Mouse (Mus musculus) MEL (cell line): ENCODE measurements at regions not wholly inside any gene's neighbourhood (a gene's known extent, or its start where the extent isn't known, plus 50 kb on each side); places are given as distances from the start of the nearest gene placed in this dataset.

Source experiments
- DNase-seq: peaks from one replicate; pipeline ENCODE4 v3.0.0; 2011; ENCODE audit warnings: low read depth, low spot score
- H3K27ac ChIP-seq: 2 replicates; pipeline ENCODE4 v1.5.1; 2012; ENCODE audit warnings: low read depth, mild to moderate bottlenecking, control low read depth, low read length, moderate library complexity; ENCODE audit not compliant: control insufficient read depth
- H3K27me3 ChIP-seq, 2 experiments: fragments of 150-350 bp in 1 of 2; sonication (generic) in 1 of 2; 2 replicates each; pipeline ENCODE4 v1.6.1; 2012; ENCODE audit warnings: low read length in 2 of 2, mild to moderate bottlenecking in 2 of 2, improper control_type of control experiment in 1 of 2, moderate library complexity in 1 of 2; ENCODE audit not compliant: insufficient read depth in 2 of 2, control insufficient read depth in 1 of 2
- H3K36me3 ChIP-seq, 2 experiments: 2 replicates each; pipeline ENCODE4 v1.6.1; 2012 to 2014; ENCODE audit warnings: low read length in 2 of 2, improper control_type of control experiment in 1 of 2, inconsistent platforms in 1 of 2, mild to moderate bottlenecking in 1 of 2; ENCODE audit not compliant: insufficient read depth in 2 of 2, control insufficient read depth in 1 of 2
- H3K4me1 ChIP-seq, 2 experiments: fragments of 150-350 bp in 1 of 2; sonication (generic) in 1 of 2; 2 replicates each; pipeline ENCODE4 v1.6.1; 2012; ENCODE audit warnings: low read length in 2 of 2, improper control_type of control experiment in 1 of 2, mild to moderate bottlenecking in 1 of 2; ENCODE audit not compliant: insufficient read depth in 2 of 2, control insufficient read depth in 1 of 2
- H3K4me3 ChIP-seq, 2 experiments: fragments of 150-350 bp in 1 of 2; sonication (generic) in 1 of 2; 2 replicates each; pipeline ENCODE4 v1.5.1; 2012; ENCODE audit warnings: low read depth in 2 of 2, low read length in 2 of 2, mild to moderate bottlenecking in 2 of 2, moderate library complexity in 2 of 2, control low read depth in 1 of 2, improper control_type of control experiment in 1 of 2; ENCODE audit not compliant: control insufficient read depth in 1 of 2, insufficient read depth in 1 of 2
- H3K79me2 ChIP-seq: 2 replicates; pipeline ENCODE4 v1.6.1; 2012; ENCODE audit warnings: mild to moderate bottlenecking, low read length, moderate library complexity; ENCODE audit not compliant: control insufficient read depth, poor library complexity, insufficient read depth
- H3K9ac ChIP-seq: 2 replicates; pipeline ENCODE4 v1.6.1; 2012; ENCODE audit warnings: low read depth, mild to moderate bottlenecking, control low read depth, low read length, moderate library complexity; ENCODE audit not compliant: control insufficient read depth, poor library complexity, severe bottlenecking
- H3K9me3 ChIP-seq: fragments of 150-350 bp; sonication (generic); replicated peaks from 2 replicates; pipeline ENCODE4 v1.6.1; 2012; ENCODE audit warnings: mild to moderate bottlenecking, low read length, improper control_type of control experiment, moderate library complexity; ENCODE audit not compliant: insufficient read depth
- CHD1 ChIP-seq: IDR thresholded peaks from 2 replicates; pipeline ENCODE4 v1.6.1; 2012; ENCODE audit warnings: low read depth, mild to moderate bottlenecking, inconsistent platforms, low read length, improper control_type of control experiment
- CTCF ChIP-seq, 3 experiments: IDR thresholded peaks in 2 of 3; conservative IDR thresholded peaks in 1 of 3; 2 replicates each; pipeline ENCODE4 v1.5.1; 2011 to 2012; ENCODE audit warnings: low read length in 3 of 3, low read depth in 2 of 3, mild to moderate bottlenecking in 2 of 3, improper control_type of control experiment in 1 of 3, inconsistent platforms in 1 of 3, mixed read lengths in 1 of 3, moderate library complexity in 1 of 3; ENCODE audit not compliant: control insufficient read depth in 1 of 3, insufficient read depth in 1 of 3, poor library complexity in 1 of 3, severe bottlenecking in 1 of 3
- EP300 ChIP-seq, 2 experiments: IDR thresholded peaks; 2 replicates each; pipeline ENCODE4 v1.6.1; 2011; ENCODE audit warnings: improper control_type of control experiment in 2 of 2, low read length in 2 of 2, low read depth in 1 of 2, mild to moderate bottlenecking in 1 of 2
- ETS1 ChIP-seq: IDR thresholded peaks from 2 replicates; pipeline ENCODE4 v1.6.1; 2012; ENCODE audit warnings: low read depth, mild to moderate bottlenecking, inconsistent platforms, low read length, improper control_type of control experiment, moderate library complexity
- KAT2A ChIP-seq: conservative IDR thresholded peaks from 2 replicates; pipeline ENCODE4 v1.6.1; 2012; ENCODE audit warnings: low read depth, low read length, improper control_type of control experiment, inconsistent platforms
- MXI1 ChIP-seq: IDR thresholded peaks from 2 replicates; pipeline ENCODE4 v1.6.1; 2011; ENCODE audit warnings: mild to moderate bottlenecking, low read depth, low read length, improper control_type of control experiment
- MYB ChIP-seq: IDR thresholded peaks from 2 replicates; pipeline ENCODE4 v1.6.1; 2011; ENCODE audit warnings: mild to moderate bottlenecking, low read depth, low read length, improper control_type of control experiment
- NELFE ChIP-seq: IDR thresholded peaks from 2 replicates; pipeline ENCODE4 v1.6.1; 2011; ENCODE audit warnings: low read depth, low read length, improper control_type of control experiment
- NRF1 ChIP-seq: IDR thresholded peaks from 2 replicates; pipeline ENCODE4 v1.6.1; 2014; ENCODE audit warnings: low read depth, mild to moderate bottlenecking, inconsistent platforms, low read length, improper control_type of control experiment, moderate library complexity; ENCODE audit not compliant: poor library complexity, insufficient read depth, severe bottlenecking
- POLR2A ChIP-seq, 2 experiments: IDR thresholded peaks; 2 replicates each; pipeline ENCODE4 v1.6.1; 2011 to 2012; ENCODE audit warnings: low read length in 2 of 2, mild to moderate bottlenecking in 2 of 2, control low read depth in 1 of 2, improper control_type of control experiment in 1 of 2, low read depth in 1 of 2, moderate library complexity in 1 of 2; ENCODE audit not compliant: control insufficient read depth in 1 of 2, insufficient read depth in 1 of 2, poor library complexity in 1 of 2
- POLR2AphosphoS2 ChIP-seq: IDR thresholded peaks from 2 replicates; pipeline ENCODE4 v1.6.1; 2011; ENCODE audit warnings: low read length, improper control_type of control experiment
- POLR2AphosphoS5 ChIP-seq: IDR thresholded peaks from 2 replicates; pipeline ENCODE4 v1.6.1; 2012; ENCODE audit warnings: low read depth, borderline replicate concordance, mild to moderate bottlenecking, inconsistent platforms, low read length, moderate library complexity, mixed read lengths
- SIN3A ChIP-seq: IDR thresholded peaks from 2 replicates; pipeline ENCODE4 v1.6.1; 2012; ENCODE audit warnings: low read length, improper control_type of control experiment, inconsistent platforms
- SMC3 ChIP-seq: IDR thresholded peaks from 2 replicates; pipeline ENCODE4 v1.6.1; 2011; ENCODE audit warnings: low read depth, low read length, improper control_type of control experiment
- TBP ChIP-seq: IDR thresholded peaks from 2 replicates; pipeline ENCODE4 v1.8.0; 2011; ENCODE audit warnings: low read depth, low read length, improper control_type of control experiment
- UBTF ChIP-seq: IDR thresholded peaks from 2 replicates; pipeline ENCODE4 v1.6.1; 2012; ENCODE audit warnings: low read depth, mild to moderate bottlenecking, inconsistent platforms, low read length, improper control_type of control experiment, moderate library complexity, borderline replicate concordance; ENCODE audit not compliant: insufficient read depth
- USF1 ChIP-seq: IDR thresholded peaks from 2 replicates; pipeline ENCODE4 v1.6.1; 2014; ENCODE audit warnings: low read depth, mild to moderate bottlenecking, inconsistent platforms, low read length, improper control_type of control experiment, moderate library complexity
- ZMIZ1 ChIP-seq: IDR thresholded peaks from 2 replicates; pipeline ENCODE4 v1.6.1; 2012; ENCODE audit warnings: low read depth, mild to moderate bottlenecking, inconsistent platforms, low read length, improper control_type of control experiment, moderate library complexity
- ZNF384 ChIP-seq: IDR thresholded peaks from 2 replicates; pipeline ENCODE4 v1.6.1; 2012; ENCODE audit warnings: low read depth, mild to moderate bottlenecking, inconsistent platforms, low read length, improper control_type of control experiment

DNA sequence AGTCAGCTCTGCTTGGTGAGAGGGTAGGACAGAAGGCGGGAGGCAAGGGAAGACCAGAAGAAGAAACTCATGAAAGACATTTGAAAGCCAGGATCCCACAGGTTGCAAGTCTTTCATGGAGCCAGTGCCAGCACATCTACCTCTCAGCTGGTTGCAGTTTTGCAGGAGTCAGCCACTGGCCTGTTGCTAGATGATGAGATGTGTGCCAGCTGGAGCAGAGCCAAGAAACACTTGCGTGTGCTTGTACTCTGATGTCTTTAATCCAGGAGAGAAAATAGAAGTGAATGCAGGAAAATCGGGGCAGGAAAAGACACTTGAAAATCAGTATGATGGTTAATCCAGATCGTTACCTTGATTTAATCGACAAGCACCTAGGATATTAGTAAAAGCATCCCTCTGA, 181.9 kb upstream of the Gadl1 start:
- no peaks in the 10 kb centered on the region for H3K4me1 ChIP-seq
- H3K9ac ChIP-seq = no peak overlapping the region
- H3K27me3 ChIP-seq = no peaks in the 10 kb centered on the region
- H3K79me2 ChIP-seq = no peaks in the 10 kb centered on the region
- no peak for DNase-seq
- no peak overlapping the region for H3K4me3 ChIP-seq
- H3K27ac ChIP-seq = no peak overlapping the region
- no peaks in the 10 kb centered on the region for H3K36me3 ChIP-seq
- no peak for TF ChIP-seq SMC3
- H3K9me3 ChIP-seq = no peaks in the 10 kb centered on the region

DNA sequence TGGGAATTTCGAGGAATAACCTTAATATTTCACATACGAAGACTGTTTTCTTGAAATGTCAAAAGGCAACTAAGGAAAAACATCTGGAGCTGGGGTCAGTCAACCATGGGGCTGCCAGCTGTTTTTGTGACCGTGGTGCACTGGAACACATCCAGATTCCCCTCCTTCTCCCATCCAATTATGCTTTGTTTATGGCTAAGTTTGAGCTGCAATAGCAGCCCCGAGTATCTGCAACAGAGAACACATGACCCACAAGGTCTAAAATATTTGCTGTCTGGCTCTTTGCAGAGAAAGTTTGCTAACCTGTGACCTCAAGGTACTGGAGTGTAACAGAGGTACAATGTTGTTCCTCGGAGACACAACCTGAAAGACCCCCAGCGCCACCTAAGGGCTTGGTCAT, 177.7 kb upstream of the Gadl1 start:
- H3K27me3 ChIP-seq = no peaks in the 10 kb centered on the region
- no peak for DNase-seq
- no peak overlapping the region for H3K27ac ChIP-seq
- no peaks in the 10 kb centered on the region for H3K9me3 ChIP-seq
- no peaks in the 10 kb centered on the region for H3K36me3 ChIP-seq
- no peaks in the 10 kb centered on the region for H3K4me1 ChIP-seq
- no peaks in the 10 kb centered on the region for H3K79me2 ChIP-seq
- no peak for TF ChIP-seq EP300 (IDR thresholded peaks at IDR 0.05; ENCODE audit: low read depth in 1 of 2, low read length in 2 of 2)
- TF ChIP-seq NELFE = no peak
- no peak for TF ChIP-seq SMC3
- TF ChIP-seq KAT2A = no peak
- no peak for TF ChIP-seq CTCF (IDR thresholded peaks at IDR 0.05 in 2 of 3, conservative IDR thresholded peaks at IDR 0.05 in 1 of 3; ENCODE audit: control insufficient read depth in 1 of 3, insufficient read depth in 1 of 3, low read depth in 2 of 3, low read length in 3 of 3, poor library complexity in 1 of 3, severe bottlenecking in 1 of 3)
- TF ChIP-seq ETS1 = no peak
- no peak for TF ChIP-seq POLR2AphosphoS2
- TF ChIP-seq MXI1 = no peak
- no peak for TF ChIP-seq ZMIZ1
- TF ChIP-seq USF1 = no peak
- no peak for TF ChIP-seq SIN3A
- no peak for TF ChIP-seq NRF1
- TF ChIP-seq UBTF = no peak
- TF ChIP-seq ZNF384 = no peak
- no peak for TF ChIP-seq CHD1
- no peak for TF ChIP-seq TBP
- TF ChIP-seq MYB = no peak
- TF ChIP-seq POLR2A (IDR thresholded peaks at IDR 0.05; ENCODE audit: control insufficient read depth in 1 of 2, insufficient read depth in 1 of 2, low read depth in 1 of 2, low read length in 2 of 2, poor library complexity in 1 of 2) = no peak
- no peak for TF ChIP-seq POLR2AphosphoS5
- no peak overlapping the region for H3K9ac ChIP-seq
- H3K4me3 ChIP-seq = no peak overlapping the region
